Mouse (Mus musculus): ENCODE results near the gene Col4a2. TPM values are rescaled to one million over a fixed set of nuclear protein-coding genes. Genes with fewer than 3 reads are reported as not detected.

Col4a2 gene
- polyA plus RNA-seq, 1 experiment from 2014 or later: 7.9 TPM

- WGBS (ENCODE audit: insufficient replicate concordance): 85% methylated on average over 5 of the region's 5 CpGs
- H3K27ac ChIP-seq (replicated peaks): no peak overlapping the region
- H3K4me1 ChIP-seq (replicated peaks): no peaks in the 10 kb centered on the region
- no peaks in the 10 kb centered on the region for H3K9me3 ChIP-seq (replicated peaks)
- no peak overlapping the region for H3K9ac ChIP-seq
- H3K27me3 ChIP-seq: no peaks in the 10 kb centered on the region
- no peak overlapping the region for H3K4me2 ChIP-seq
- H3K36me3 ChIP-seq (replicated peaks): no peaks in the 10 kb centered on the region
- no peak overlapping the region for H3K4me3 ChIP-seq (replicated peaks)
- ATAC-seq (ENCODE audit: insufficient read depth): no peak
Observed at GRCm38 (mm10) chr8:11401183-11401582, 88.6 kb downstream of the Col4a2 start.

DNA sequence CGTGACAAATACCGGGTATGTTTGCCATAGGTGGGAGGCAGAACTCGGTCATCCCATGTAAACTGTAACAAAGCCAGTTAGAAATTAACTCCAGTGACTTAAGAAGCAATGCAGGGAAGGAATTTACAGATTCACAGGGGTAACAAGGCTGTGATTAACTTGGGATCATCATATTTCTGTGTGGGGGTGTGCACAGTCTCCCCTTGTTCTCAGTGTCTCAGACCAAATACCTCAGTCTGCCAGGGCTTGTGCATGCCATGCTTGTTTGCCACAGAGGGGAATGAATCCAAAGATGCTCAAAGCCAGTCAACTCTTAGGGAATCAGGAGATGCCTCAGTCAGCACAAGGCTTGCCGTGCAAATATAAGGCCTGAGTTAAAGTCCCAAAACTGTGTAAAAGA lies 89.6 kb downstream of the Col4a2 start:
- 75% methylated on average over 4 of the region's 4 CpGs for WGBS (ENCODE audit: insufficient replicate concordance)
- no peaks in the 10 kb centered on the region for H3K4me1 ChIP-seq (replicated peaks)
- H3K4me3 ChIP-seq (replicated peaks): no peak overlapping the region
- H3K9me3 ChIP-seq (replicated peaks): no peaks in the 10 kb centered on the region
- no peak overlapping the region for H3K27ac ChIP-seq (replicated peaks)
- no peak overlapping the region for H3K4me2 ChIP-seq
- no peaks in the 10 kb centered on the region for H3K36me3 ChIP-seq (replicated peaks)
- ATAC-seq (ENCODE audit: insufficient read depth): no peak
- no peaks in the 10 kb centered on the region for H3K27me3 ChIP-seq
- H3K9ac ChIP-seq: no peak overlapping the region

GRCm38 (mm10) chr8:11403813-11404212 lies 91.2 kb downstream of the Col4a2 start:
- Histone ChIP-seq H3K36me3 (replicated peaks) (no peaks in the 10 kb centered on the region), H3K27ac (replicated peaks) (no peak overlapping the region), H3K9me3 (replicated peaks) (no peaks in the 10 kb centered on the region), H3K4me3 (replicated peaks) (no peak overlapping the region), H3K9ac (no peak overlapping the region), H3K27me3 (no peaks in the 10 kb centered on the region), H3K4me2 (no peak overlapping the region), H3K4me1 (replicated peaks) (no peaks in the 10 kb centered on the region)
- WGBS (ENCODE audit: insufficient replicate concordance): 74% methylated on average over 9 of the region's 9 CpGs
- ATAC-seq (ENCODE audit: insufficient read depth): 0 out of 2 replicates have a peak, but pooled peaks have one; percentile 31

GRCm38 (mm10) chr8:11404614-11405013 lies 92.0 kb downstream of the Col4a2 start:
- no peak for ATAC-seq (ENCODE audit: insufficient read depth)
- no peak overlapping the region for H3K4me2 ChIP-seq
- no peaks in the 10 kb centered on the region for H3K27me3 ChIP-seq
- H3K4me3 ChIP-seq (replicated peaks): no peak overlapping the region
- no peaks in the 10 kb centered on the region for H3K4me1 ChIP-seq (replicated peaks)
- H3K27ac ChIP-seq (replicated peaks): no peak overlapping the region
- 53% methylated on average over 4 of the region's 4 CpGs for WGBS (ENCODE audit: insufficient replicate concordance)
- no peaks in the 10 kb centered on the region for H3K36me3 ChIP-seq (replicated peaks)
- H3K9ac ChIP-seq: no peak overlapping the region
- H3K9me3 ChIP-seq (replicated peaks): no peaks in the 10 kb centered on the region

DNA sequence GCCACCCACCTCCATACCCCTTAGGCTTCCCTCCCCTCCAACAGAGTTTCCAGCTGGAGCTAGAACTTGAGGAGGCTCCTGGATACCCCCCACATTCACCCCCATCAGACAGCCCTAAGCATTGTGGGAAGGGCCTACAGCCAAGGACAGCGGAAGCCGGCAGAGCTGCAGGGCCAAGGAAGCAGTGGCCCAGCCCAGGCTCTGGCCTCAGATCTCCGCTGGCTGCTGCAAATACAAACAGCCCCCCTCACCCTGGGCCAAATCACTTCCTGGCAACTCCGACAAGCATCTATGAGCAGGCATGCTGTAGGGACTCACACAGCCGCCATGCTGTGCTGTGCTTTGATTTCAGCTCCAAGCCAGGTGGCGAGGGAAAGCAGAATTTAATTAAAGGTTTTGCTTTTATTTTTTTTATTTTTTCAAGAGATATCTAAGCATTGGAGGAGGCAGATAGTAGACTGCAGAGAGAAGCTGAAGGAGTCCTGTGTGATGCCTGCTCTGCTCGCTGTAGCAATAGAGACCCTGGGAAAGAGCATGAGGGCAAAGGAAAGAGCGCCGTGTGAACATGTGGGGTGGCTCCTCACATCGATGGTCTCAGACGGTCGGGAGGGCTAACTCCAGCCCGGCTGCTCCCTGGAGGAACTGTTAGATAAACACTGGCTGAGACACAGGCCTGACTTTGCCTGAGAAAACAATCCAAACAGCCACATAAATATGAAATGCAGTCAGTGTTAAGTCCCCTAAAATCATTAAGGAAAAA lies 93.3 kb downstream of the Col4a2 start:
- Histone ChIP-seq H3K4me3 (replicated peaks) (no peak overlapping the region), H3K9me3 (replicated peaks) (no peaks in the 10 kb centered on the region), H3K36me3 (replicated peaks) (no peaks in the 10 kb centered on the region), H3K27ac (replicated peaks) (no peak overlapping the region), H3K4me1 (replicated peaks) (no peaks in the 10 kb centered on the region), H3K9ac (no peak overlapping the region), H3K4me2 (no peak overlapping the region), H3K27me3 (no peaks in the 10 kb centered on the region)
- 60% methylated on average over 13 of the region's 13 CpGs for WGBS (ENCODE audit: insufficient replicate concordance)
- no peak for ATAC-seq (ENCODE audit: insufficient read depth)

DNA sequence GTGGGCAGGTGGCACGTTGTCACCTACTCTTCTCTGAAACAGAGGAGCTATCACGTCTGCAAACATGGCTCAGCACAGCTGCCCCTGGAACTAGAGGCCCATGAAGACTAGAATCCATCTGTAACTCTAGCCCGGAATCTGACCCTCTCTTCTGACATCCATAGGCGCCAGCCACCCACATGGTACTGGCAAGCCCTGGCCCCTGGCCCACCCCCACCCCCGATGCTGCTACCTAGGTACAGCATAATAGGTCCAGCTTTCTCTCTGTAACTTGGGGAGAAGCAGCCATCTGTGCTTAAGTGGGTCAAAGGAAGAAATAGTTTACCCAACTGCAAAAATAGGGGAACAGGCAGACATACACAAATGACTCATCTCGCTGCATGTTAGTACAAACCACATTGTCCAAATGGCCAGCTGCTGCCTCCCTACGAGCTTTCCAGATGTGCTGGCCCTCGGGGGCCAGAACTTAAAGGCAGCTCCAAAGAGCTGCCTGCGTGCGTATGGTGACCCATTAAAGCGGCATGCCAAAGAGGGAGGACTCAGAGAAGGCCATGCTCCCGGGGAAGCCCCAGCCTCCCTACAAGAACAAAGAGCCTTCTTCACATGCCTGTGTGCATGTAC lies 99.0 kb downstream of the Col4a2 start:
- Histone ChIP-seq H3K4me1 (replicated peaks) (no peaks in the 10 kb centered on the region), H3K4me3 (replicated peaks) (no peak overlapping the region), H3K9me3 (replicated peaks) (no peaks in the 10 kb centered on the region), H3K9ac (no peak overlapping the region), H3K27me3 (no peaks in the 10 kb centered on the region), H3K4me2 (no peak overlapping the region), H3K36me3 (replicated peaks) (no peaks in the 10 kb centered on the region), H3K27ac (replicated peaks) (no peak overlapping the region)
- ATAC-seq (ENCODE audit: insufficient read depth): no peak
- 59% methylated on average over 12 of the region's 12 CpGs for WGBS (ENCODE audit: insufficient replicate concordance)

DNA sequence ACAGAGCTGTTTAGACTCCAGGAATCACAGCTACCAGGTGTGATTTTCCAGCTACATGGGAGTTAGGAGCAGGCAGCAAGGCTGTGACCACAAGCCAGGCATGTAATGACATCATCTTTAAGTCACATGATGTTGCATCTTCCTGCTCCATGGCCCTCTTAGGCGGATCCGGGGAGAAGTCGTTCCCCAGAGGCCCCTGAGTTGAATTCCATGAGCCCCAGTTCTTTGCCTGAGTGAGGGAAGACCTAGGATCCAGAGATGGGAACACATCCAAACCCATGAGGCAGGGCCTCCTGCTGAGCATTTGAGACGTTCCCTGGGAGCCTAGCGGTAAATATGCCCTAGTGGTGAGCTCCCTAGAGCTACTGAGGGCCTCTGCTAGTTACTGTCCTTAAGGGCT lies 99.8 kb downstream of the Col4a2 start:
- no peak overlapping the region for H3K9ac ChIP-seq
- no peak overlapping the region for H3K4me3 ChIP-seq (replicated peaks)
- no peak overlapping the region for H3K27ac ChIP-seq (replicated peaks)
- ATAC-seq (ENCODE audit: insufficient read depth): no peak
- H3K9me3 ChIP-seq (replicated peaks): no peaks in the 10 kb centered on the region
- H3K4me2 ChIP-seq: no peak overlapping the region
- no peaks in the 10 kb centered on the region for H3K4me1 ChIP-seq (replicated peaks)
- WGBS (ENCODE audit: insufficient replicate concordance): 61% methylated on average over 5 of the region's 5 CpGs
- H3K36me3 ChIP-seq (replicated peaks): no peaks in the 10 kb centered on the region
- no peaks in the 10 kb centered on the region for H3K27me3 ChIP-seq

DNA sequence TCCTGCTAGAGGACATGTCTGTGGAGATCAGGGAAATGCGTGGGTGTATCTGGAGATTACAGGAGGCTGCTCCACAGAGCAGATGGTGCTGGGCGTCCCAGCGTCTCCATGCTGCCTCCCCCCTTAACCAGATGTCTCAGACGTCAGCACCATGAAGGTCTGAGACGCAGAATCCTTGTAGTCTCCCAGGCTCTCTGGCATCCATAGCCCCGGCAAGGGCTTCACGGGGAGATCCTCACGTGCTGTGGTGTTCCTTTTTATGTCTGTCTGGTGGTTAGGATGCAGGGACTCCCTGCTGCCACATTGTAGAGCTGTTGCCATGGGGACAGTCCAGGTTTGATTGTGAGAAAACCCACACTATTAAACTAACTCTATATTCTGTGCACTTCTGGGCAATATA lies 101.7 kb downstream of the Col4a2 start:
- ATAC-seq (ENCODE audit: insufficient read depth): no peak
- Histone ChIP-seq H3K4me3 (replicated peaks) (no peak overlapping the region), H3K9me3 (replicated peaks) (no peaks in the 10 kb centered on the region), H3K4me1 (replicated peaks) (no peaks in the 10 kb centered on the region), H3K36me3 (replicated peaks) (no peaks in the 10 kb centered on the region), H3K9ac (no peak overlapping the region), H3K27me3 (no peaks in the 10 kb centered on the region), H3K4me2 (no peak overlapping the region), H3K27ac (replicated peaks) (no peak overlapping the region)
- 49% methylated on average over 8 of the region's 8 CpGs for WGBS (ENCODE audit: insufficient replicate concordance)

DNA sequence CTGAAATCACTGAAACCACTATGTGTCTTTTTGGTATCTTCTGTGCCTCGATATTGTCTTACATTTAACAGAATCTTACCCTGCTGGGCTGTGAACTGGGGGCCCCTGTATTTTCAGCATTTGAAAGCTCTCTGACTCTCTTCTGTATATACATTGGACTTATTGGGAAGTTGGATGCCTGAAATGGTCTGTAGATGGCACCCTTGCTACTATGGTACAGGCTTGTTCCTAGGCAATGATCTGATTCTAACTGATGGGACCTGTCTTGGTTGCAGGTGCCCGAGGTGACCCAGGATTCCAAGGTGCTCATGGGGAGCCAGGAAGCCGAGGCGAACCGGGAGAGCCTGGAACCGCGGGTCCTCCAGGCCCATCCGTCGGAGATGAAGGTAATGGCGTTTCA lies 102.5 kb downstream of the Col4a2 start:
- H3K36me3 ChIP-seq (replicated peaks): no peaks in the 10 kb centered on the region
- no peak overlapping the region for H3K4me2 ChIP-seq
- H3K4me3 ChIP-seq (replicated peaks): no peak overlapping the region
- ATAC-seq (ENCODE audit: insufficient read depth): no peak
- H3K9me3 ChIP-seq (replicated peaks): no peaks in the 10 kb centered on the region
- H3K27me3 ChIP-seq: no peaks in the 10 kb centered on the region
- H3K9ac ChIP-seq: no peak overlapping the region
- H3K27ac ChIP-seq (replicated peaks): no peak overlapping the region
- 62% methylated on average over 10 of the region's 10 CpGs for WGBS (ENCODE audit: insufficient replicate concordance)
- no peaks in the 10 kb centered on the region for H3K4me1 ChIP-seq (replicated peaks)

- Histone ChIP-seq H3K36me3 (replicated peaks) (no peaks in the 10 kb centered on the region), H3K9me3 (replicated peaks) (no peaks in the 10 kb centered on the region), H3K9ac (no peak overlapping the region), H3K4me1 (replicated peaks) (no peaks in the 10 kb centered on the region), H3K4me3 (replicated peaks) (no peak overlapping the region), H3K4me2 (no peak overlapping the region), H3K27me3 (no peaks in the 10 kb centered on the region), H3K27ac (replicated peaks) (no peak overlapping the region)
- 58% methylated on average over 13 of the region's 13 CpGs for WGBS (ENCODE audit: insufficient replicate concordance)
- ATAC-seq (ENCODE audit: insufficient read depth): no peak
Observed at GRCm38 (mm10) chr8:11417762-11418161, 105.2 kb downstream of the Col4a2 start.

- no peaks in the 10 kb centered on the region for H3K36me3 ChIP-seq (replicated peaks)
- H3K4me3 ChIP-seq (replicated peaks): no peak overlapping the region
- no peak overlapping the region for H3K4me2 ChIP-seq
- no peaks in the 10 kb centered on the region for H3K27me3 ChIP-seq
- no peak overlapping the region for H3K9ac ChIP-seq
- no peak for ATAC-seq (ENCODE audit: insufficient read depth)
- WGBS (ENCODE audit: insufficient replicate concordance): 31% methylated on average over 6 of the region's 6 CpGs
- no peak overlapping the region for H3K27ac ChIP-seq (replicated peaks)
- no peaks in the 10 kb centered on the region for H3K4me1 ChIP-seq (replicated peaks)
- H3K9me3 ChIP-seq (replicated peaks): no peaks in the 10 kb centered on the region
Observed at GRCm38 (mm10) chr8:11419232-11419631, 106.6 kb downstream of the Col4a2 start.

- ATAC-seq (ENCODE audit: insufficient read depth): no peak
Observed at GRCm38 (mm10) chr8:11419645-11420044, 107.0 kb downstream of the Col4a2 start.

More at GRCm38 (mm10) chr8:11419645-11420044, 107.0 kb downstream of the Col4a2 start:
- H3K4me1 ChIP-seq (replicated peaks): no peaks in the 10 kb centered on the region
- H3K36me3 ChIP-seq (replicated peaks): no peaks in the 10 kb centered on the region
- no peak overlapping the region for H3K27ac ChIP-seq (replicated peaks)
- H3K9me3 ChIP-seq (replicated peaks): no peaks in the 10 kb centered on the region
- H3K27me3 ChIP-seq: no peaks in the 10 kb centered on the region
- H3K4me3 ChIP-seq (replicated peaks): no peak overlapping the region
- H3K9ac ChIP-seq: no peak overlapping the region
- H3K4me2 ChIP-seq: no peak overlapping the region
- WGBS (ENCODE audit: insufficient replicate concordance): 12% methylated on average over 2 of the region's 2 CpGs
